Mouse (Mus musculus) stomach, postnatal 0 days (tissue): ENCODE measurements around the gene Mapk1ip1l.

Experiments used
- CTCF ChIP-seq: IDR thresholded peaks from 2 replicates; pipeline ENCODE4 v1.5.1; 2016; ENCODE audit warnings: antibody characterized with exemption, low read depth, mild to moderate bottlenecking, moderate library complexity
- EP300 ChIP-seq: optimal IDR thresholded peaks from 2 replicates; pipeline ENCODE3; 2016; ENCODE audit warnings: antibody characterized with exemption

GRCm38 (mm10) chr14:47265829-47266228, 32.2 kb upstream of the Mapk1ip1l start:
- no peak for TF ChIP-seq CTCF
- no peak for TF ChIP-seq EP300
